In genomic region chr7:114093548-114094174, GRCm38 (mm10) we compare ENCODE assay signal across 17 mouse cellular contexts.
"Had no signal": no experiment of that assay in that cellular context is flagged by ENCODE, and none has a peak within 500 bp of the region (broad histone marks: within the 10 kb centered on the region; RNA-seq: fewer than 3 reads in every experiment).

No protein-coding gene starts in this region.

- H3K4me2 ChIP-seq: limb, embryonic 12.5 days; liver, embryonic 13.5 days; lung, embryonic 15.5 days; midbrain, embryonic 11.5 days; midbrain, embryonic 15.5 days; neural tube, embryonic 13.5 days had no signal

- H3K9ac ChIP-seq: limb, embryonic 12.5 days; liver, embryonic 13.5 days; liver, postnatal 0 days; lung, embryonic 15.5 days; midbrain, embryonic 15.5 days; neural tube, embryonic 13.5 days had no signal

- H3K27ac ChIP-seq: left cerebral cortex, adult 2 months; limb, embryonic 12.5 days; liver, embryonic 13.5 days; lung, embryonic 15.5 days; macrophage; midbrain, embryonic 15.5 days; neural tube, embryonic 13.5 days had no signal

- ATAC-seq: intestine, postnatal 0 days; liver, postnatal 0 days; midbrain, embryonic 15.5 days had no signal

- DNase-seq: kidney, adult 8-10 months; kidney, postnatal 36 days; liver; liver, embryonic 13.5 days; liver, postnatal 0 days; lung, postnatal 14 days; right cerebral cortex, postnatal 14 days; thymus, postnatal 36 days had no signal

- H3K36me3 ChIP-seq: limb, embryonic 12.5 days; liver, embryonic 13.5 days; lung, embryonic 15.5 days; midbrain, embryonic 15.5 days; neural tube, embryonic 13.5 days had no signal

- H3K4me1 ChIP-seq: megakaryocyte, embryonic 14.5 days; midbrain, embryonic 15.5 days had no signal

- H3K4me3 ChIP-seq: left cerebral cortex, adult 2 months; limb, embryonic 12.5 days; liver, embryonic 13.5 days; lung, embryonic 15.5 days; megakaryocyte, embryonic 14.5 days; midbrain, embryonic 15.5 days; neural tube, embryonic 13.5 days had no signal

- H3K27me3 ChIP-seq: limb, embryonic 12.5 days; liver, embryonic 13.5 days; lung, embryonic 15.5 days; midbrain, embryonic 15.5 days; neural tube, embryonic 13.5 days had no signal

- H3K9me3 ChIP-seq: limb, embryonic 12.5 days; liver, embryonic 13.5 days; lung, embryonic 15.5 days; megakaryocyte, embryonic 14.5 days; midbrain, embryonic 15.5 days; neural tube, embryonic 13.5 days had no signal
